Mouse (Mus musculus): ENCODE data around the gene Lca5.

DNA sequence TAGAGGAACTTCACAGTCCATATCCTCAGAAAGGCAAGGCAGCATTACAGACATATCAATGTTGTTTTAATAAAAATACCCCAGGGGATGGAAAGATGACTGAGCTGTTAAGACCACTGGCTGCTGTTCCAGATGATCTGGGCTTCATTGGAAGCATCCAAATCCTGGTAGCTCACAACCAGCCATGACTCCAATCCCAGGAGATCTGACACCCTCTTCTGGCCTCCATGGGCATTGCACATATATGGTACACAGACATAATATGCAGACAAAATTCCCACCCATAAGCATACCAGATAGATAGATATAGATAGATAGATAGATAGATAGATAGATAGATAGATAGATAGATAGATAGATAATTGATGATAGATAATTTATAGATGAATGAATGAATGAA is 59.6 kb downstream of the Lca5 start:
- TF ChIP-seq CTCF (IDR thresholded peaks at IDR 0.05; ENCODE audit: extremely low read depth, insufficient read depth, insufficient read length, insufficient replicate concordance) (no peak), POLR2A (IDR thresholded peaks at IDR 0.05; ENCODE audit: low read depth, low read length) (no peak)
